Mouse (Mus musculus): ENCODE results near the gene Dppa5a. TPM values are rescaled to one million over a fixed set of nuclear protein-coding genes. Genes with fewer than 3 reads are reported as not detected.
"Not testable (repeated sequence)": the region's sequence is repeated elsewhere in the genome, so short reads cannot be mapped to it uniquely, and the experiment has no call there.

Gene Dppa5a
- polyA plus RNA-seq, 1 experiment from 2014 or later, result not detected

GRCm38 (mm10) chr9:78343055-78343454 is 24.9 kb downstream of the Dppa5a start:
- not testable (repeated sequence) for H3K4me3 ChIP-seq (ENCODE audit: low read depth, low read length); H3K4me2 ChIP-seq (ENCODE audit: low read depth, low read length); H3K9me3 ChIP-seq (replicated peaks; ENCODE audit: control insufficient read depth, low read length); H3K27me3 ChIP-seq (ENCODE audit: control insufficient read depth, insufficient read depth, low read depth, low read length); H3K27ac ChIP-seq (ENCODE audit: low read length); H3K9ac ChIP-seq (ENCODE audit: low read depth, low read length); ATAC-seq (ENCODE audit: low read depth); H3K36me3 ChIP-seq (ENCODE audit: control insufficient read depth, insufficient read depth); H3K4me1 ChIP-seq (ENCODE audit: control insufficient read depth, low read depth, low read length)
- 61% methylated on average over 9 of the region's 9 CpGs for WGBS (ENCODE audit: insufficient replicate concordance)

- not testable (repeated sequence) for H3K4me2 ChIP-seq (ENCODE audit: low read depth, low read length); H3K27ac ChIP-seq (ENCODE audit: low read length); H3K27me3 ChIP-seq (ENCODE audit: control insufficient read depth, insufficient read depth, low read depth, low read length); H3K9me3 ChIP-seq (replicated peaks; ENCODE audit: control insufficient read depth, low read length); H3K4me1 ChIP-seq (ENCODE audit: control insufficient read depth, low read depth, low read length); H3K9ac ChIP-seq (ENCODE audit: low read depth, low read length); H3K36me3 ChIP-seq (ENCODE audit: control insufficient read depth, insufficient read depth); H3K4me3 ChIP-seq (ENCODE audit: low read depth, low read length); ATAC-seq (ENCODE audit: low read depth)
- WGBS (ENCODE audit: insufficient replicate concordance), result 68% methylated on average over 4 of the region's 4 CpGs
These were observed 25.5 kb downstream of the Dppa5a start for GRCm38 (mm10) chr9:78342494-78342893.

- not testable (repeated sequence) for H3K4me3 ChIP-seq (ENCODE audit: low read depth, low read length); H3K27ac ChIP-seq (ENCODE audit: low read length); H3K4me2 ChIP-seq (ENCODE audit: low read depth, low read length); H3K9ac ChIP-seq (ENCODE audit: low read depth, low read length); H3K36me3 ChIP-seq (ENCODE audit: control insufficient read depth, insufficient read depth); H3K27me3 ChIP-seq (ENCODE audit: control insufficient read depth, insufficient read depth, low read depth, low read length); H3K9me3 ChIP-seq (replicated peaks; ENCODE audit: control insufficient read depth, low read length); H3K4me1 ChIP-seq (ENCODE audit: control insufficient read depth, low read depth, low read length); ATAC-seq (ENCODE audit: low read depth)
- 20% methylated on average over 8 of the region's 8 CpGs for WGBS (ENCODE audit: insufficient replicate concordance)
These were observed 27.7 kb downstream of the Dppa5a start for GRCm38 (mm10) chr9:78340324-78340723.

GRCm38 (mm10) chr9:78337050-78337449 is 30.9 kb downstream of the Dppa5a start:
- not testable (repeated sequence) for H3K4me1 ChIP-seq (ENCODE audit: control insufficient read depth, low read depth, low read length); H3K27ac ChIP-seq (ENCODE audit: low read length); H3K36me3 ChIP-seq (ENCODE audit: control insufficient read depth, insufficient read depth); H3K9ac ChIP-seq (ENCODE audit: low read depth, low read length); H3K27me3 ChIP-seq (ENCODE audit: control insufficient read depth, insufficient read depth, low read depth, low read length); H3K4me2 ChIP-seq (ENCODE audit: low read depth, low read length); ATAC-seq (ENCODE audit: low read depth); H3K4me3 ChIP-seq (ENCODE audit: low read depth, low read length); H3K9me3 ChIP-seq (replicated peaks; ENCODE audit: control insufficient read depth, low read length)

GRCm38 (mm10) chr9:78327289-78327688 is 40.7 kb downstream of the Dppa5a start, which contains the start of gene Omt2b:
Omt2b (plus strand) TSS chr9:78327589.
- WGBS (ENCODE audit: insufficient replicate concordance), result 44% methylated on average over 1 of the region's 1 CpGs
- not testable (repeated sequence) for H3K9ac ChIP-seq (ENCODE audit: low read depth, low read length)

GRCm38 (mm10) chr9:78319499-78319898 is 48.5 kb downstream of the Dppa5a start:
- Histone ChIP-seq H3K4me2 (ENCODE audit: low read depth, low read length) (no peak overlapping the region), H3K4me1 (ENCODE audit: control insufficient read depth, low read depth, low read length) (no peaks in the 10 kb centered on the region), H3K27ac (ENCODE audit: low read length) (no peak overlapping the region), H3K9ac (ENCODE audit: low read depth, low read length) (no peak overlapping the region), H3K9me3 (replicated peaks; ENCODE audit: control insufficient read depth, low read length) (no peaks in the 10 kb centered on the region), H3K36me3 (ENCODE audit: control insufficient read depth, insufficient read depth) (no peaks in the 10 kb centered on the region), H3K27me3 (ENCODE audit: control insufficient read depth, insufficient read depth, low read depth, low read length) (no peaks in the 10 kb centered on the region), H3K4me3 (ENCODE audit: low read depth, low read length) (no peak overlapping the region)
- no peak for ATAC-seq (ENCODE audit: low read depth)
- 5% methylated on average over 1 of the region's 1 CpGs for WGBS (ENCODE audit: insufficient replicate concordance)

More at GRCm38 (mm10) chr9:78327289-78327688, 40.7 kb downstream of the Dppa5a start, which contains the start of gene Omt2b:
- H3K4me1 ChIP-seq (ENCODE audit: control insufficient read depth, low read depth, low read length); H3K27me3 ChIP-seq (ENCODE audit: control insufficient read depth, insufficient read depth, low read depth, low read length); H3K36me3 ChIP-seq (ENCODE audit: control insufficient read depth, insufficient read depth); H3K27ac ChIP-seq (ENCODE audit: low read length); H3K4me2 ChIP-seq (ENCODE audit: low read depth, low read length); H3K4me3 ChIP-seq (ENCODE audit: low read depth, low read length); ATAC-seq (ENCODE audit: low read depth); H3K9me3 ChIP-seq (replicated peaks; ENCODE audit: control insufficient read depth, low read length): not testable (repeated sequence)

Other genes with a start within 250 kb of the Dppa5a start
- gene Gsta4, start 185.4 kb downstream of the Dppa5a start, polyA plus RNA-seq (2015; fragmentation: Nextera tagmentation; extraction: Ambion mirVana), result 41.1 and 44.1 TPM in 2 replicates
- gene Gsta1, start 137.5 kb downstream of the Dppa5a start, polyA plus RNA-seq (2015; fragmentation: Nextera tagmentation; extraction: Ambion mirVana), result 0.60 and 0.77 TPM in 2 replicates
- gene Gm3776, start 111.0 kb downstream of the Dppa5a start, polyA plus RNA-seq (2015; fragmentation: Nextera tagmentation; extraction: Ambion mirVana), result 0.26 and 1.2 TPM in 2 replicates
- gene Gm10639, start 78.3 kb downstream of the Dppa5a start, polyA plus RNA-seq (2015; fragmentation: Nextera tagmentation; extraction: Ambion mirVana), result not detected in 2 replicates
- not detected in 2 replicates for gene Omt2a, start 53.4 kb downstream of the Dppa5a start, polyA plus RNA-seq (2015; fragmentation: Nextera tagmentation; extraction: Ambion mirVana)
- not detected in 2 replicates for gene Omt2b, start 40.6 kb downstream of the Dppa5a start, polyA plus RNA-seq (2015; fragmentation: Nextera tagmentation; extraction: Ambion mirVana)
- 0.25 TPM in 1 of 2 replicates, not detected in the other for gene Gsta2, start 12.4 kb downstream of the Dppa5a start, polyA plus RNA-seq (2015; fragmentation: Nextera tagmentation; extraction: Ambion mirVana)
- 0.06 TPM in 1 of 2 replicates, not detected in the other for gene Ooep, start 10.5 kb upstream of the Dppa5a start, polyA plus RNA-seq (2015; fragmentation: Nextera tagmentation; extraction: Ambion mirVana)
- not detected in 2 replicates for gene Ddx43, start 27.6 kb upstream of the Dppa5a start, polyA plus RNA-seq (2015; fragmentation: Nextera tagmentation; extraction: Ambion mirVana)
- gene Cgas, start 75.1 kb upstream of the Dppa5a start, polyA plus RNA-seq (2015; fragmentation: Nextera tagmentation; extraction: Ambion mirVana), result 0.67 and 0.84 TPM in 2 replicates
- 16.9 and 17.9 TPM in 2 replicates for gene Mto1, start 80.0 kb upstream of the Dppa5a start, polyA plus RNA-seq (2015; fragmentation: Nextera tagmentation; extraction: Ambion mirVana)
- 0.24 and 0.42 TPM in 2 replicates for gene Gm17324, start 80.6 kb upstream of the Dppa5a start, polyA plus RNA-seq (2015; fragmentation: Nextera tagmentation; extraction: Ambion mirVana)
- 1,873 and 1,994 TPM in 2 replicates for gene Eef1a1, start 121.0 kb upstream of the Dppa5a start, polyA plus RNA-seq (2015; fragmentation: Nextera tagmentation; extraction: Ambion mirVana)
- 4.8 and 5.8 TPM in 2 replicates for gene Slc17a5, start 219.9 kb upstream of the Dppa5a start, polyA plus RNA-seq (2015; fragmentation: Nextera tagmentation; extraction: Ambion mirVana)
- 0.07 and 0.15 TPM in 2 replicates for gene Cd109, start 247.4 kb upstream of the Dppa5a start, polyA plus RNA-seq (2015; fragmentation: Nextera tagmentation; extraction: Ambion mirVana)